In the genomic region with DNA sequence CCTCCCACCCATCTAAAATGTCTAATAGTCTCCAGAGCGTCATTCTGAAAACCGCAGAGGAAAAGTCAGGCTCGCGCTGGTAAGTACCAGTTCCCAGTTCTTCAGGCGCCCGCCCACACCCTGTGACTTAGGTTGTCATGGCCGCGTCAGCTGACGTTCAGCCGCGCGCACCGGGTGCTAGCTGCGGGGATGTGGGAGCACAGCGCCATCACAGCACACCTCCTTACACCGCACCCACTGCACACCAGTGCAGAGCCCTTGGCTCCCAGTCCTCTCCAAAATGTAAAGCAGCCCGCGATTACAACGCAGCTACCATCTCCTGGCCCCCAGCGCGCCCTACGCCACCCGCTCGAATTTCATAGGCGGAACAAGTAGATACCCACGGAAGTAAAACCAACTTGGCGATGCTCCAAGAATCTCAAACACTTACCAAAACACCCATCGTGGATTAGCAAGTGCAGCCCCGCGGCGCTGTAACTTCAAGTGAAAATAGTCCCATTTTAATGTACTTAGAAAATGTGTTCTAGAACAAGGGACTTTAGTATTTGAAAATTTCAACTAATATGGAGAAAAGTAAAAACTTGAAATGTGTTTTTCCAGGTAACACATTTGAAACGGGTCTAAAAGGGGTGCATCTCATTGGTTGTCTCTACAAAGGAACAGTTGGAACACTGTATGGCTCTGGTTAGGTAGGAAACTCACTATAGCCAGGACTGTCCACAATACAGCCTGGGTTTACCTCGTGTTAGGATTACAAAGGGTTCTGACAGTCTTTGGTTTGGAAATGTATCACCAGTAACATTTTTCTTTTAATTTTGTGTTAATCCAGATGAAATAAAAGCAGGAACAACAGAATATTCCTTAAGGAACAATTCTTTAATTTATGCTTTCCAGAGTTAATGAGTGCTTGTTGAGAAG, we compare ENCODE assay signal across 8 mouse cellular contexts. TPM values are rescaled to one million over a fixed set of nuclear protein-coding genes. Genes with fewer than 3 reads are reported as not detected.
DNase-seq lines count a peak whose midpoint lies in the region; ATAC-seq and TF ChIP-seq lines count a peak whose summit lies in the region.

No protein-coding gene starts in this region.

- under 1% methylated on average over 33 of the region's 33 CpGs for WGBS in cerebellum, adult 2 months
- WGBS in forebrain, postnatal 0 days, result 2% methylated on average over 33 of the region's 33 CpGs
- WGBS in lung, embryonic 15.5 days, result 1% methylated on average over 33 of the region's 33 CpGs

- H3K4me1 ChIP-seq in MEL (ENCODE audit: control insufficient read depth in 1 of 2, insufficient read depth in 2 of 2, low read length in 2 of 2), result peaks cover 0 to 9% of the 10 kb centered on the region in 2 experiments; a peak in 2 of 4 replicates
- no peaks in the 10 kb centered on the region for H3K4me1 ChIP-seq in cerebellum, adult 2 months (ENCODE audit: control insufficient read depth, insufficient read depth, low read length)
- H3K4me1 ChIP-seq in forebrain, postnatal 0 days (ENCODE audit: insufficient read depth), result no peaks in the 10 kb centered on the region
- H3K4me1 ChIP-seq in lung, embryonic 15.5 days, result 0 out of 2 replicates have a peak, but pooled peaks cover 2% of the 10 kb centered on the region

- TF ChIP-seq EP300 in MEL (IDR thresholded peaks at IDR 0.05; ENCODE audit: low read depth in 1 of 2, low read length in 2 of 2), result peak; percentile 13 to 19; a peak in 2 of 4 replicates

- peak overlapping the region; percentile 83 for H3K9ac ChIP-seq in MEL (ENCODE audit: control insufficient read depth, low read depth, low read length, poor library complexity, severe bottlenecking)
- peak overlapping the region; percentile 74 for H3K9ac ChIP-seq in forebrain, postnatal 0 days
- H3K9ac ChIP-seq in lung, embryonic 15.5 days, result peak overlapping the region; percentile 72

- peak; percentile 92 for ATAC-seq in forebrain, postnatal 0 days
- peak; percentile 92 for ATAC-seq in lung, embryonic 15.5 days (ENCODE audit: borderline replicate concordance, extremely low read depth, low FRiP score, low TSS enrichment)

- 0 out of 6 replicates have a peak, but pooled peaks of 1 of the 3 experiments have one; percentile 7 for TF ChIP-seq CTCF in MEL (IDR thresholded peaks at IDR 0.05 in 2 of 3, conservative IDR thresholded peaks at IDR 0.05 in 1 of 3; ENCODE audit: control insufficient read depth in 1 of 3, insufficient read depth in 1 of 3, low read depth in 2 of 3, low read length in 3 of 3, poor library complexity in 1 of 3, severe bottlenecking in 1 of 3)
- TF ChIP-seq CTCF in cerebellum, adult 2 months (IDR thresholded peaks at IDR 0.05; ENCODE audit: borderline replicate concordance, insufficient read depth, low read depth, low read length), result no peak
- TF ChIP-seq CTCF in forebrain, postnatal 0 days (IDR thresholded peaks at IDR 0.05; ENCODE audit: low read depth), result peak; percentile 57

- peak; percentile 69 to 85; a peak in 3 of 4 replicates for TF ChIP-seq POLR2A in MEL (IDR thresholded peaks at IDR 0.05; ENCODE audit: control insufficient read depth in 1 of 2, insufficient read depth in 1 of 2, low read depth in 1 of 2, low read length in 2 of 2, poor library complexity in 1 of 2)
- TF ChIP-seq POLR2A in cerebellum, adult 2 months (IDR thresholded peaks at IDR 0.05; ENCODE audit: borderline replicate concordance, insufficient read depth, low read length), result no peak

- H3K27me3 ChIP-seq in MEL (ENCODE audit: control insufficient read depth in 1 of 2, insufficient read depth in 2 of 2, low read length in 2 of 2), result no peaks in the 10 kb centered on the region
- no peaks in the 10 kb centered on the region for H3K27me3 ChIP-seq in cerebellum, adult 2 months (ENCODE audit: control insufficient read depth, insufficient read depth, low read length)
- no peaks in the 10 kb centered on the region for H3K27me3 ChIP-seq in forebrain, postnatal 0 days (ENCODE audit: insufficient read depth, low read length)
- no peaks in the 10 kb centered on the region for H3K27me3 ChIP-seq in lung, embryonic 15.5 days

- peak overlapping the region; percentile 95 for H3K27ac ChIP-seq in MEL (ENCODE audit: control insufficient read depth, low read depth, low read length)
- H3K27ac ChIP-seq in cerebellum, adult 2 months (ENCODE audit: insufficient read depth, low read length), result peak overlapping the region; percentile 78
- H3K27ac ChIP-seq in forebrain, postnatal 0 days (ENCODE audit: low read depth, low read length), result peak overlapping the region; percentile 99
- H3K27ac ChIP-seq in lung, embryonic 15.5 days, result peak overlapping the region; percentile 97

- TF ChIP-seq RAD21 in MEL (IDR thresholded peaks at IDR 0.05; ENCODE audit: low read depth, low read length), result no peak

- DNase-seq in MEL (ENCODE audit: low read depth, low spot score), result peak; percentile 96
- peak; percentile 87 to 89 for DNase-seq in cerebellum, adult 2 months
- peak; percentile 94 for DNase-seq in forebrain, postnatal 0 days
- DNase-seq in heart, postnatal 4 days, result peak; percentile 83
- peak; percentile 87 to 89 for DNase-seq in layer of hippocampus, adult 8-10 months (ENCODE audit: low spot score in 2 of 2)
- peak; percentile 72 for DNase-seq in ovary, adult 18-20 months (ENCODE audit: low spot score)
- peak; percentile 94 for DNase-seq in thymus, postnatal 0 days (ENCODE audit: low spot score)

- H3K4me2 ChIP-seq in forebrain, postnatal 0 days (ENCODE audit: low read depth), result peak overlapping the region; percentile 60
- H3K4me2 ChIP-seq in lung, embryonic 15.5 days, result peak overlapping the region; percentile 71

- no peaks in the 10 kb centered on the region for H3K9me3 ChIP-seq in MEL (replicated peaks; ENCODE audit: insufficient read depth, low read length)
- H3K9me3 ChIP-seq in forebrain, postnatal 0 days (ENCODE audit: low read length), result peaks cover 4% of the 10 kb centered on the region; the same call in 1 of the 2 replicates
- H3K9me3 ChIP-seq in lung, embryonic 15.5 days, result no peaks in the 10 kb centered on the region

- peaks cover 0 to 4% of the 10 kb centered on the region in 2 experiments; a peak in 1 of 4 replicates for H3K36me3 ChIP-seq in MEL (ENCODE audit: control insufficient read depth in 1 of 2, insufficient read depth in 2 of 2, low read length in 2 of 2)
- H3K36me3 ChIP-seq in forebrain, postnatal 0 days (ENCODE audit: insufficient read depth), result no peaks in the 10 kb centered on the region
- no peaks in the 10 kb centered on the region for H3K36me3 ChIP-seq in lung, embryonic 15.5 days

- no peaks in the 10 kb centered on the region; the same call in 1 of the 2 replicates for H3K79me2 ChIP-seq in MEL (ENCODE audit: control insufficient read depth, insufficient read depth, low read length, poor library complexity)

- H3K4me3 ChIP-seq in MEL (ENCODE audit: control insufficient read depth in 1 of 2, insufficient read depth in 1 of 2, low read depth in 2 of 2, low read length in 2 of 2), result peak overlapping the region; percentile 86 to 87
- peak overlapping the region; percentile 87 for H3K4me3 ChIP-seq in cerebellum, adult 2 months (replicated peaks; ENCODE audit: insufficient read depth, low read depth, low read length)
- H3K4me3 ChIP-seq in forebrain, postnatal 0 days (ENCODE audit: low read depth, low read length), result peak overlapping the region; percentile 75
- H3K4me3 ChIP-seq in lung, embryonic 15.5 days, result peak overlapping the region; percentile 73

TF ChIP-seq in MEL, 35 proteins besides CTCF, POLR2A, EP300 and RAD21 (continues in another document):
- no peak for TF ChIP-seq GABPA (IDR thresholded peaks at IDR 0.05; ENCODE audit: low read depth, low read length)
- no peak for TF ChIP-seq KAT2A (conservative IDR thresholded peaks at IDR 0.05; ENCODE audit: low read depth, low read length)
- TF ChIP-seq USF1 (IDR thresholded peaks at IDR 0.05; ENCODE audit: low read depth, low read length), result peak; percentile 68
- TF ChIP-seq NELFE (IDR thresholded peaks at IDR 0.05; ENCODE audit: low read depth, low read length), result peak; percentile 24; the same call in 1 of the 2 replicates
- 0 out of 2 replicates have a peak, but pooled peaks have one; percentile 13 for TF ChIP-seq NRF1 (IDR thresholded peaks at IDR 0.05; ENCODE audit: insufficient read depth, low read depth, low read length, poor library complexity, severe bottlenecking)
- 0 out of 2 replicates have a peak, but pooled peaks have one; percentile 25 for TF ChIP-seq MYC (IDR thresholded peaks at IDR 0.05; ENCODE audit: low read depth, low read length)
- peak; percentile 84; the same call in 1 of the 2 replicates for TF ChIP-seq CHD1 (IDR thresholded peaks at IDR 0.05; ENCODE audit: low read depth, low read length)
- TF ChIP-seq ZNF384 (IDR thresholded peaks at IDR 0.05; ENCODE audit: low read depth, low read length), result no peak
- peak; percentile 53; the same call in 1 of the 2 replicates for TF ChIP-seq TBP (IDR thresholded peaks at IDR 0.05; ENCODE audit: low read depth, low read length)
- TF ChIP-seq USF2 (IDR thresholded peaks at IDR 0.05; ENCODE audit: borderline replicate concordance in 1 of 2, insufficient read depth in 1 of 2, low read depth in 1 of 2, low read length in 2 of 2), result no peak
- peak; percentile 11 for TF ChIP-seq ETS1 (IDR thresholded peaks at IDR 0.05; ENCODE audit: low read depth, low read length)
- no peak for TF ChIP-seq RCOR1 (IDR thresholded peaks at IDR 0.05; ENCODE audit: low read depth, low read length)
- TF ChIP-seq TAL1 (IDR thresholded peaks at IDR 0.05; ENCODE audit: low read length), result no peak
- TF ChIP-seq MEF2A (IDR thresholded peaks at IDR 0.05; ENCODE audit: extremely low read depth, insufficient replicate concordance, low read depth, low read length, poor library complexity, severe bottlenecking), result no peak
- TF ChIP-seq POLR2AphosphoS2 (IDR thresholded peaks at IDR 0.05; ENCODE audit: low read length), result no peak; the same call in 1 of the 2 replicates
- TF ChIP-seq POLR2AphosphoS5 (IDR thresholded peaks at IDR 0.05; ENCODE audit: borderline replicate concordance, low read depth, low read length), result no peak
- no peak for TF ChIP-seq MAFK (IDR thresholded peaks at IDR 0.05; ENCODE audit: borderline replicate concordance, low read depth, low read length)
- TF ChIP-seq ZC3H11A (IDR thresholded peaks at IDR 0.05; ENCODE audit: low read depth, low read length), result no peak

RNA-seq across cellular contexts. Expression of gene Lrif1, which starts 37.5 kb away (rescaled TPM):
- total RNA-seq in MEL (2012; rRNA removed), result 4.4 and 4.5 TPM in 2 replicates
- polyA plus RNA-seq in MEL (2012; ENCODE audit: insufficient read depth in 1 of 2, insufficient read length in 2 of 2, low read depth in 1 of 2, low replicate concordance in 2 of 2, missing spikeins in 1 of 2), result 10 to 100 TPM in 1 of 2 experiments, not detected in 1; 10.7 TPM
- polyA plus RNA-seq in cerebellum, adult 2 months (2012; rRNA removed), result 12.9 and 14.0 TPM in 2 replicates
- total RNA-seq in forebrain, postnatal 0 days (2014; rRNA removed), result 21.8 and 26.8 TPM in 2 replicates
- 15.0 and 15.2 TPM in 2 replicates for polyA plus RNA-seq in forebrain, postnatal 0 days (2015; fragmentation: Nextera tagmentation; extraction: Ambion mirVana)
- 10 to 100 TPM; 17.0 to 17.1 TPM for total RNA-seq in heart, postnatal 4 days (2021)
- total RNA-seq in layer of hippocampus, adult 8-10 months (2022), result 10 to 100 TPM; 20.4 to 25.1 (median 23.9) TPM
- polyA plus RNA-seq in lung, embryonic 15.5 days (2015; fragmentation: Nextera tagmentation; extraction: Ambion mirVana), result 15.3 and 16.9 TPM in 2 replicates
- 26.3 and 28.8 TPM in 2 replicates for polyA plus RNA-seq in thymus, postnatal 0 days (2015; fragmentation: Nextera tagmentation; extraction: Ambion mirVana)

Comparison
In these comparisons a context has a peak if more than half of its experiments do, and no peak if none do; other contexts are left out.
1. Peak in every context shown above with its lines: DNase-seq, ATAC-seq, H3K4me3 ChIP-seq and H3K27ac ChIP-seq.